In the genomic region with DNA sequence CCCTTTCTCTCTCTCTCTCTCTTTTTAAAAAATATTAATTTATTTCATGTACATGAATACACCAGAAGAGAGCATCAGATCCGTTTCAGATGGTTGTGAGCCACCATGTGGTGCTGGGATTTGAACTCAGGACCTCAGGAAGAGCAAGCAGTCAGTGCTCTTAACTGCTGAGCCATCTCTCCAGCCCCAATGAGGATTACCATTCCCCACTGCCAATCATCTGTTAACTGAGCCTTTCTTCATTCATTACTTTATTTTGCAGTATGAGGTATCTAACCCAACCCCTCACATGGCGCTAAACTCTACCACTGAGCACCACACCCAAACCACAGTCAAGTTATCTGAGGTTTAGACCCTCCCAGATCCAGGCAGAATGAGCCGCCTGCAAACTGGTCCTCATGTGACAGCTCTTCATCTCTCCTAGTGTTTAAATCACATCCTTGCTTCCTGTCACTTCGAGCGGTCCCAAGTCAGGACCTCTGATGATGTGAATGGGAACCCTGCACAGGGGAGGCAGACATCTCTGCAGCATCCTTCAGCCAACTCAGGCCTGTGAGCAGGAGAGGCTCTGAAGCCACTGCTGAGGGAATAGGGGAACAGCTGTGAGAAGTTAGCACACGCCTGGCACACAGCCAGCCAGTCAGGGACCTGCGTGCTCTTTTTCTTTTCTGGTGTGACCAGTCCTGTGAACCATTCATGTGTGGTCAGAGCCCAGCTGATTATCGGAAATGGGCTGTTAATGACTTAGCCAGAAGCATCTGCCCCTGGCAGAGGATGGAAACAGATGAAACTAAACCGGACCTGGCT, we compare ENCODE assay signal across 11 mouse cellular contexts. TPM values are rescaled to one million over a fixed set of nuclear protein-coding genes. Genes with fewer than 3 reads are reported as not detected.
DNase-seq lines count a peak whose midpoint lies in the region; ATAC-seq lines count a peak whose summit lies in the region.
"Had no signal": no experiment of that assay in that cellular context is flagged by ENCODE, and none has a peak within 500 bp of the region (broad histone marks: within the 10 kb centered on the region; RNA-seq: fewer than 3 reads in every experiment).

No protein-coding gene starts in this region.

- ATAC-seq in forebrain, embryonic 13.5 days, result no peak
- no peak for ATAC-seq in forebrain, embryonic 16.5 days
- no peak for ATAC-seq in neural tube, embryonic 11.5 days (ENCODE audit: insufficient read depth, low FRiP score, low TSS enrichment)
- no peak for ATAC-seq in neural tube, embryonic 15.5 days (ENCODE audit: low FRiP score)
- ATAC-seq in hindbrain, embryonic 14.5 days (ENCODE audit: low FRiP score), result no peak

- 62% methylated on average over 9 of the region's 9 CpGs for WGBS in forebrain, embryonic 13.5 days
- 56% methylated on average over 9 of the region's 9 CpGs for WGBS in forebrain, embryonic 16.5 days
- 57% methylated on average over 9 of the region's 9 CpGs for WGBS in neural tube, embryonic 11.5 days
- WGBS in neural tube, embryonic 15.5 days, result 52% methylated on average over 9 of the region's 9 CpGs
- WGBS in hindbrain, embryonic 14.5 days, result 56% methylated on average over 9 of the region's 9 CpGs

- no peaks in the 10 kb centered on the region for H3K27me3 ChIP-seq in forebrain, embryonic 13.5 days
- no peaks in the 10 kb centered on the region for H3K27me3 ChIP-seq in forebrain, embryonic 16.5 days (replicated peaks; ENCODE audit: control insufficient read depth, insufficient read depth, low read length)
- no peaks in the 10 kb centered on the region for H3K27me3 ChIP-seq in neural tube, embryonic 11.5 days (ENCODE audit: control insufficient read depth, insufficient read depth, low read length)
- no peaks in the 10 kb centered on the region for H3K27me3 ChIP-seq in neural tube, embryonic 15.5 days (replicated peaks)
- H3K27me3 ChIP-seq in hindbrain, embryonic 14.5 days (ENCODE audit: control insufficient read depth, insufficient read depth, low read length), result no peaks in the 10 kb centered on the region

- peak overlapping the region; percentile 40; the same call in 1 of the 2 replicates for H3K27ac ChIP-seq in forebrain, embryonic 13.5 days
- H3K27ac ChIP-seq in forebrain, embryonic 16.5 days (ENCODE audit: low read length), result no peak overlapping the region
- no peak overlapping the region for H3K27ac ChIP-seq in neural tube, embryonic 11.5 days (ENCODE audit: low read depth, low read length)
- H3K27ac ChIP-seq in neural tube, embryonic 15.5 days (replicated peaks), result no peak overlapping the region
- H3K27ac ChIP-seq in hindbrain, embryonic 14.5 days, result no peak overlapping the region
- H3K27ac ChIP-seq: macrophage had no signal

- no peak overlapping the region for H3K9ac ChIP-seq in forebrain, embryonic 13.5 days
- no peak overlapping the region for H3K9ac ChIP-seq in forebrain, embryonic 16.5 days (replicated peaks; ENCODE audit: low read depth, low read length)
- H3K9ac ChIP-seq in neural tube, embryonic 11.5 days (ENCODE audit: low read length), result no peak overlapping the region
- H3K9ac ChIP-seq in neural tube, embryonic 15.5 days (replicated peaks), result no peak overlapping the region
- H3K9ac ChIP-seq in hindbrain, embryonic 14.5 days, result no peak overlapping the region

- H3K4me1 ChIP-seq in forebrain, embryonic 13.5 days, result peaks cover 6% of the 10 kb centered on the region; the same call in 1 of the 2 replicates
- H3K4me1 ChIP-seq in forebrain, embryonic 16.5 days (replicated peaks; ENCODE audit: control insufficient read depth, insufficient read depth, low read length), result peaks cover 3% of the 10 kb centered on the region; the same call in 1 of the 2 replicates
- H3K4me1 ChIP-seq in neural tube, embryonic 11.5 days (ENCODE audit: control insufficient read depth, insufficient read depth, low read length), result no peaks in the 10 kb centered on the region
- H3K4me1 ChIP-seq in neural tube, embryonic 15.5 days, result peaks cover 4% of the 10 kb centered on the region; the same call in 1 of the 2 replicates
- no peaks in the 10 kb centered on the region for H3K4me1 ChIP-seq in hindbrain, embryonic 14.5 days (replicated peaks; ENCODE audit: control insufficient read depth, insufficient read depth, low read length)

- no peak overlapping the region for H3K4me3 ChIP-seq in forebrain, embryonic 13.5 days
- H3K4me3 ChIP-seq in forebrain, embryonic 16.5 days (replicated peaks; ENCODE audit: low read length), result no peak overlapping the region
- H3K4me3 ChIP-seq in neural tube, embryonic 11.5 days (ENCODE audit: low read depth, low read length), result no peak overlapping the region
- no peak overlapping the region for H3K4me3 ChIP-seq in neural tube, embryonic 15.5 days (replicated peaks)
- no peak overlapping the region for H3K4me3 ChIP-seq in hindbrain, embryonic 14.5 days (replicated peaks; ENCODE audit: low read length)

- no peaks in the 10 kb centered on the region for H3K36me3 ChIP-seq in forebrain, embryonic 13.5 days (ENCODE audit: poor library complexity, severe bottlenecking)
- H3K36me3 ChIP-seq in forebrain, embryonic 16.5 days (ENCODE audit: control insufficient read depth, insufficient read depth), result no peaks in the 10 kb centered on the region
- H3K36me3 ChIP-seq in neural tube, embryonic 11.5 days (ENCODE audit: control insufficient read depth, insufficient read depth, low read length), result no peaks in the 10 kb centered on the region
- H3K36me3 ChIP-seq in neural tube, embryonic 15.5 days, result no peaks in the 10 kb centered on the region
- no peaks in the 10 kb centered on the region for H3K36me3 ChIP-seq in hindbrain, embryonic 14.5 days (replicated peaks; ENCODE audit: control insufficient read depth, insufficient read depth)
- H3K36me3 ChIP-seq: G1E had no signal

- no peaks in the 10 kb centered on the region for H3K9me3 ChIP-seq in forebrain, embryonic 13.5 days (replicated peaks)
- H3K9me3 ChIP-seq in forebrain, embryonic 16.5 days (ENCODE audit: control insufficient read depth, low read length), result no peaks in the 10 kb centered on the region
- H3K9me3 ChIP-seq in neural tube, embryonic 11.5 days (ENCODE audit: control insufficient read depth, low read length), result no peaks in the 10 kb centered on the region
- no peaks in the 10 kb centered on the region for H3K9me3 ChIP-seq in neural tube, embryonic 15.5 days (replicated peaks)
- no peaks in the 10 kb centered on the region for H3K9me3 ChIP-seq in hindbrain, embryonic 14.5 days (ENCODE audit: control insufficient read depth, low read length)

- DNase-seq in neural tube, embryonic 11.5 days (ENCODE audit: low spot score), result peak; percentile 48
- peak; percentile 50 for DNase-seq in hindbrain, embryonic 14.5 days (ENCODE audit: low spot score)
- peak; percentile 31 for DNase-seq in retina, embryonic 14.5 days (ENCODE audit: low spot score)
- no peak for DNase-seq in layer of hippocampus, adult 8-10 months (ENCODE audit: low spot score in 2 of 2)
- no peak for DNase-seq in cerebellum, postnatal 4 days (ENCODE audit: low spot score in 2 of 2)

- H3K4me2 ChIP-seq in forebrain, embryonic 13.5 days, result no peak overlapping the region
- no peak overlapping the region for H3K4me2 ChIP-seq in forebrain, embryonic 16.5 days (ENCODE audit: low read length)
- H3K4me2 ChIP-seq in neural tube, embryonic 11.5 days (ENCODE audit: low read depth), result no peak overlapping the region
- H3K4me2 ChIP-seq in neural tube, embryonic 15.5 days, result no peak overlapping the region
- H3K4me2 ChIP-seq in hindbrain, embryonic 14.5 days (replicated peaks), result no peak overlapping the region

RNA-seq across cellular contexts. Expression of gene Zfp683, which starts 12.1 kb away (rescaled TPM):
- polyA plus RNA-seq in forebrain, embryonic 13.5 days (2015; fragmentation: Nextera tagmentation; extraction: Ambion mirVana), result not detected in 2 replicates
- not detected in 2 replicates for polyA plus RNA-seq in forebrain, embryonic 16.5 days (2015; fragmentation: Nextera tagmentation; extraction: Ambion mirVana)
- polyA plus RNA-seq in neural tube, embryonic 11.5 days (2014; fragmentation: Nextera tagmentation; extraction: Ambion mirVana), result not detected in 2 replicates
- not detected in 2 replicates for polyA plus RNA-seq in neural tube, embryonic 15.5 days (2015; fragmentation: Nextera tagmentation; extraction: Ambion mirVana)
- polyA plus RNA-seq in hindbrain, embryonic 14.5 days (2014; fragmentation: Nextera tagmentation; extraction: Ambion mirVana), result not detected in 2 replicates
- total RNA-seq in layer of hippocampus, adult 8-10 months (2022), result not detected
- total RNA-seq: G1E had no signal
- polyA plus RNA-seq: G1E, macrophage had no signal

RNA-seq across cellular contexts. Expression of gene Crybg2, which starts 19.1 kb away (rescaled TPM):
- polyA plus RNA-seq in forebrain, embryonic 13.5 days (2015; fragmentation: Nextera tagmentation; extraction: Ambion mirVana), result 0.47 and 0.53 TPM in 2 replicates
- polyA plus RNA-seq in forebrain, embryonic 16.5 days (2015; fragmentation: Nextera tagmentation; extraction: Ambion mirVana), result 1.2 and 1.6 TPM in 2 replicates
- 0.53 and 0.99 TPM in 2 replicates for polyA plus RNA-seq in neural tube, embryonic 11.5 days (2014; fragmentation: Nextera tagmentation; extraction: Ambion mirVana)
- polyA plus RNA-seq in neural tube, embryonic 15.5 days (2015; fragmentation: Nextera tagmentation; extraction: Ambion mirVana), result 2.5 and 3.7 TPM in 2 replicates
- 3.0 and 4.7 TPM in 2 replicates for polyA plus RNA-seq in hindbrain, embryonic 14.5 days (2014; fragmentation: Nextera tagmentation; extraction: Ambion mirVana)
- total RNA-seq in layer of hippocampus, adult 8-10 months (2022), result 1 to 10 TPM in 3 of 4 experiments, under 1 TPM in 1; 0.54 to 6.4 (median 3.7) TPM
- polyA plus RNA-seq: macrophage had no signal

RNA-seq across cellular contexts. Expression of gene Lin28a, which starts 22.9 kb away (rescaled TPM):
- 0.15 and 0.34 TPM in 2 replicates for polyA plus RNA-seq in forebrain, embryonic 13.5 days (2015; fragmentation: Nextera tagmentation; extraction: Ambion mirVana)
- not detected in 2 replicates for polyA plus RNA-seq in forebrain, embryonic 16.5 days (2015; fragmentation: Nextera tagmentation; extraction: Ambion mirVana)
- 3.2 and 3.4 TPM in 2 replicates for polyA plus RNA-seq in neural tube, embryonic 11.5 days (2014; fragmentation: Nextera tagmentation; extraction: Ambion mirVana)
- polyA plus RNA-seq in neural tube, embryonic 15.5 days (2015; fragmentation: Nextera tagmentation; extraction: Ambion mirVana), result 0.19 and 0.37 TPM in 2 replicates
- 0.13 and 0.27 TPM in 2 replicates for polyA plus RNA-seq in hindbrain, embryonic 14.5 days (2014; fragmentation: Nextera tagmentation; extraction: Ambion mirVana)
- not detected for total RNA-seq in layer of hippocampus, adult 8-10 months (2022)
- polyA plus RNA-seq: G1E; gonadal fat pad, adult 2 months; macrophage had no signal

RNA-seq across cellular contexts. Expression of gene Dhdds, which starts 40.8 kb away (rescaled TPM):
- polyA plus RNA-seq in forebrain, embryonic 13.5 days (2015; fragmentation: Nextera tagmentation; extraction: Ambion mirVana), result 47.1 and 47.6 TPM in 2 replicates
- 52.5 and 60.9 TPM in 2 replicates for polyA plus RNA-seq in forebrain, embryonic 16.5 days (2015; fragmentation: Nextera tagmentation; extraction: Ambion mirVana)
- 40.6 and 42.1 TPM in 2 replicates for polyA plus RNA-seq in neural tube, embryonic 11.5 days (2014; fragmentation: Nextera tagmentation; extraction: Ambion mirVana)
- 47.0 and 47.4 TPM in 2 replicates for polyA plus RNA-seq in neural tube, embryonic 15.5 days (2015; fragmentation: Nextera tagmentation; extraction: Ambion mirVana)
- 49.3 and 49.6 TPM in 2 replicates for polyA plus RNA-seq in hindbrain, embryonic 14.5 days (2014; fragmentation: Nextera tagmentation; extraction: Ambion mirVana)
- total RNA-seq in layer of hippocampus, adult 8-10 months (2022), result 10 to 100 TPM; 63.0 to 67.7 (median 66.5) TPM

RNA-seq across cellular contexts. Expression of gene Cd52, which starts 53.4 kb away (rescaled TPM):
- 2.2 and 2.6 TPM in 2 replicates for polyA plus RNA-seq in forebrain, embryonic 13.5 days (2015; fragmentation: Nextera tagmentation; extraction: Ambion mirVana)
- polyA plus RNA-seq in forebrain, embryonic 16.5 days (2015; fragmentation: Nextera tagmentation; extraction: Ambion mirVana), result 0.91 and 1.4 TPM in 2 replicates
- 5.7 and 6.4 TPM in 2 replicates for polyA plus RNA-seq in neural tube, embryonic 11.5 days (2014; fragmentation: Nextera tagmentation; extraction: Ambion mirVana)
- polyA plus RNA-seq in neural tube, embryonic 15.5 days (2015; fragmentation: Nextera tagmentation; extraction: Ambion mirVana), result 5.6 and 29.0 TPM in 2 replicates
- 1.7 and 2.4 TPM in 2 replicates for polyA plus RNA-seq in hindbrain, embryonic 14.5 days (2014; fragmentation: Nextera tagmentation; extraction: Ambion mirVana)
- total RNA-seq in layer of hippocampus, adult 8-10 months (2022), result 10 to 100 TPM in 2 of 4 experiments, 1 to 10 TPM in 2; 1.2 to 52.4 (median 18.2) TPM

Comparison
In these comparisons a context has a peak if more than half of its experiments do, and no peak if none do; other contexts are left out.
1. DNase-seq: peak in neural tube, embryonic 11.5 days (single experiment), hindbrain, embryonic 14.5 days (single experiment) and retina, embryonic 14.5 days (single experiment); none in layer of hippocampus, adult 8-10 months (0 of 2) and cerebellum, postnatal 4 days (0 of 2).